Mouse (Mus musculus) common myeloid progenitor, adult 5-6 weeks (primary cell): Measurements from ENCODE around the gene Gm10295. TPM values are rescaled to one million over a fixed set of nuclear protein-coding genes. Genes with fewer than 3 reads are reported as not detected.

ENCODE experiments used
- ATAC-seq: replicated peaks from 2 replicates; pipeline ENCODE4 v1.8.0; 2016; ENCODE audit warnings: low read depth, mild to moderate bottlenecking, moderate TSS enrichment, inconsistent platforms; ENCODE audit not compliant: poor library complexity, severe bottlenecking
- total RNA-seq: library from RNA; stranded (forward); fragments of 200-1000, 187-1606 nt; gene quantifications from 2 replicates; pipeline ENCODE4 v1.2.3, GENCODE M21; 2017

The Gm10295 gene
- total RNA-seq, 1 experiment from 2014 or later: not detected

DNA sequence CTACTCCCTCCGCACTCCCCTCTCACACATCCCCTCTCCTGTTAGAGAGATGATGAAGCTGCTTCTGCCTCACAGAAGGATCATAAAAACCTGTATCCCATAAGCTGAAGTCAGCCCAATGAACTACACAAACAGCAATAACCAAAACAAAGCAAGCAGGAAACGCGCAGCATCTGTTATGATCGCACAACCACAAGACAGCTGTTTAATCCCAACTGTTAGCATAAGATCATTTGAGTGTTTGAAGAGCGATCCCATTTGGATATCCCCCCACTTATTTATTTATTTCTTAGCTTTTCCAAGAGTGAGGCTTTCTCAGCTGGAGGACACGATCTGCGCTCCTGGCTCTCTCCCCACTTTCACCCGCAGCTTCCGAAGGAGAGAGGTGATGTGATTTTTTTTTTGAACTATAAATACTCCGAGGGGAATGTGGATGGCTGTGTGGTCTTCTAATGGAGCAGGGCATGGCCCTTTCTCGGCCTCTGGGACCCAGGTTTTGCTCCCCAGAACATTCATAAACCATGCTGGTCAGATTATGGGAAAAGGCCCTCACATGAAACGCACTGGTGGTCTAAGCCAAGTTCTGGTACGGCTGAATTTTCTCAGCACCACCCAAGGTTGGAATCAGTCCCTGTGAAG lies 17.4 kb upstream of the Gm10295 start:
- no peak for ATAC-seq

DNA sequence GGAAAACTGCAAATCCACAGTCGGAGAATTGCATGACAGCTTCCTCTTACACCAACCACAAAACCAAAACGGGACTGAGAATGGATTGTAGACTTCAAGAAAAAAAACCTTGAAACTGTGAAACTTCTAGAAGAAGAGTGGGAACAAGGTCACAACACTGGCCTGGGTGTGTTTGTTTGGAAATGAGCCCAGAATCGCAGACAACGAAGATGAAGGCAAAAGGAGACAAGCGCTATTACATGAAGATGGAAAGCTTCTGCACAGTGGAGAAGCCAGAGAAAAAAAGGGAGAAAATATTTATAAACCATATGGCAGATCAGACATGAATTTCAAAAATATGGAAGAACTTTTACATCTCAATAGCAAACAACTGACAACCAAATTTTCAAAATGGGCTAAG lies 4.3 kb upstream of the Gm10295 start:
- no peak for ATAC-seq

GRCm38 (mm10) chr7:71348922-71349321 lies 2.4 kb downstream of the Gm10295 start:
- ATAC-seq: no peak

DNA sequence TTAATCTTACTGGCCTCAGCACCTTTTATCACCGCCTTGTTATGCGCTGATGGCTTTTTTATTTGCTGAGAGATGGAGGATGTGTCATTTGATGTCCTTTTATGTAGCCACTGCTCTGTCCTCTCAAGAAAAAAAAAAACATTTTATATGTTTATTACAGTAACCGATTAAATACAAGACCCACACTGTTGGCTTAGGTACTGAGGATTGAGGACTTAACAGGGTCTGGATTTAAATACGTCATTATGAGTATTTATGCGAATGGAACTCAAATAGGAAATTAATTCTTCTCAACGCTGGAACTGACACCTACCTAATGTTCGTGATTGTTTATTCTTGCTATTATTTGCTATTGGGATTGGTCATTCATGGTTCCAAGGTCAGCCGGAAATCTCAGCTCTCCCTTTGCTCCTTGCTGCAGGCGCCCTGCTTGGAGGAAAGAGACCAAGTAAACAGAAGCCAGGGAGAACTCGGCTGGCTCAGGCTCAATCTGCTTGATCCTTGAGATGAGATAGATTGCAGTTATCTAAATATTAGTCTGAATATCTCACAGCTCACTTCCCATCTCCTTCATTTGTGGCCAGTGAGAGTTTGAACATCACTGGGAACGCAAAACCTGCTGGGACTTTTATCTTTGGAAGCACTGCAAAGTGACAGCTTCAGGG lies 26.2 kb downstream of the Gm10295 start:
- no peak for ATAC-seq

- ATAC-seq: peak; percentile 42
These were observed 38.0 kb downstream of the Gm10295 start for GRCm38 (mm10) chr7:71313148-71313765.

DNA sequence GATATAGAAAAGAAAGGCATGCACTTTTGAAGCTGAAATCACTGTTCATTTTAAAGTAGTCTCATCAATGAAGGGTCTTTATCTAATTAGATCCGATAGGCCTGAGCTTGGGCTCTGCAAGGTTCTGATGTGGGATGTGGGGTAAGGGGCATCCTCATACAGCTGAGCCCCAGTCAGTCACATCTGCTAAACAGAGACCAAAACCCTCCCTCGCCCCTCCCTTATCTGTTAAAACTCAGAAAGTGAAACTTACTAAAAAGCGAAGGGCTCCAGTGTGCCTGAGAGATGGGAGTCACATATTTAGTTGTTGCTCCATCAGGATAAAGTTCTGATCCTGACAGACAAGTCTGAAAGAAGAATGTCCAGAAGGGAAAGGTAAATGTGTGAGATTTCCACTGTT lies 38.9 kb downstream of the Gm10295 start:
- no peak for ATAC-seq

GRCm38 (mm10) chr7:71311411-71311810 lies 39.9 kb downstream of the Gm10295 start:
- no peak for ATAC-seq

DNA sequence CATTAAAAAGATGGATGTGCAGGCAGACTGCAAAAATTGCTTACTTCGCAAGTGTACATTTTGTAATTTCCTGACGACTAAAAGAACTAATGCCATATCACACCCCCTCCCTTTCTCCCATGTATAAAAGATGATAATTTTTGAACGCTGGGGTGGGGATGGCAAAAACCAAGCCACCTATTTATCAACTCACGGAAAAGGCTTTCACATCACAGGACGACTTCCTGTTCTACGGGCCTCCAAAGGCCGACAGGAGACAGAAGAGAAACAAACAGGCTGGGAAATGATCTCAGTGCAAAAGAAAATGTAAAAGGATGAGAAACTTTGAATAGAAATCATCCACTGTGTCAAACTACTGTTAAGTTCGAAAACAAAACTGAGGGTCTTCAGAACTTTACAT lies 43.2 kb downstream of the Gm10295 start:
- no peak for ATAC-seq

GRCm38 (mm10) chr7:71302714-71303113 lies 48.6 kb downstream of the Gm10295 start:
- peak; percentile 39; the same call in 1 of the 2 replicates for ATAC-seq
